Mouse (Mus musculus): ENCODE results near the gene Urb2. TPM values are rescaled to one million over a fixed set of nuclear protein-coding genes. Genes with fewer than 3 reads are reported as not detected.

Urb2 gene
- total and polyA plus RNA-seq, 3 experiments: 26.4 to 33.9 (median 27.9) TPM

DNA sequence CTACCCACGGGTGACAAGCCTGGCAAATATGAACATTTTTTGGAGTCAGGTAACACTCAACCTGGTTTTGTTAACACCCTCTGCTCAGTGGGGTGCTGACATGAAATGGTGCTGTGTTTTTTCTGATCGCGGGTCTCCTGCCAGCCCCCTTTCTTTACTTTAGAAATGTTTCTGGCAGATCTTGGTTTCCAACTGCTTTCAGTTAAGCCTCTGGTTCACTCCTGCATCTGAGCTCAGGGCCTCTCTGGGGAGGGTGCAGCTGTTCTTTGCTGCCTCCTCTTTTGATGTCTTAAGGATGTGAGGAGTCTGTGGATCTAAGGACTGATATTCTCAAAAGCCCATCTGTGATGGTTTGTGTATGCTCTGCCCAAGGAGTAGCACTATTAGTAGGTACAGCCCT lies 55.1 kb downstream of the Urb2 start:
- H3K9ac ChIP-seq (ENCODE audit: insufficient read depth, low read depth): no peak overlapping the region
- H3K9me3 ChIP-seq (replicated peaks; ENCODE audit: low read length): no peaks in the 10 kb centered on the region
- no peak overlapping the region for H3K27ac ChIP-seq (ENCODE audit: insufficient read depth, low read depth)
- no peak overlapping the region for H3K4me2 ChIP-seq (ENCODE audit: insufficient read depth, low read depth, poor library complexity, severe bottlenecking)
- H3K4me1 ChIP-seq (ENCODE audit: control insufficient read depth in 1 of 2, insufficient read depth in 2 of 2): peaks cover 8 to 32% of the 10 kb centered on the region in 2 experiments; a peak in 3 of 4 replicates
- no peak overlapping the region for H3K4me3 ChIP-seq (replicated peaks in 1 of 3; ENCODE audit: low read depth in 2 of 3, low read length in 2 of 3, poor library complexity in 1 of 3)
- no peaks in the 10 kb centered on the region for H3K79me2 ChIP-seq (replicated peaks; ENCODE audit: control insufficient read depth, extremely low read depth, insufficient read depth, poor library complexity, severe bottlenecking)
- dilution Hi-C loops (cut with MboI; ENCODE audit: extremely low pct_ligation_motif_present, extremely low pct_unique_long_range_greater_than_20kb, low sequenced_read_pairs): no loop called here
- H3K27me3 ChIP-seq (replicated peaks): no peaks in the 10 kb centered on the region
- DNase-seq (ENCODE audit: extremely low read depth): no peak
- TF ChIP-seq IRF4 (IDR thresholded peaks at IDR 0.05; ENCODE audit: low read depth, low read length) (no peak), CHD1 (IDR thresholded peaks at IDR 0.05; ENCODE audit: low read depth, low read length) (no peak), CHD2 (IDR thresholded peaks at IDR 0.05; ENCODE audit: low read length) (no peak), E2F4 (IDR thresholded peaks at IDR 0.05; ENCODE audit: insufficient replicate concordance, low read depth, low read length) (no peak), POLR2AphosphoS2 (IDR thresholded peaks at IDR 0.05; ENCODE audit: low read depth, low read length) (no peak), GABPA (IDR thresholded peaks at IDR 0.05; ENCODE audit: insufficient replicate concordance, low read depth, low read length) (no peak), SMC3 (IDR thresholded peaks at IDR 0.05; ENCODE audit: low read depth, low read length) (no peak), TBP (conservative IDR thresholded peaks at IDR 0.05; ENCODE audit: low read depth, low read length) (no peak), JUND (conservative IDR thresholded peaks at IDR 0.05; ENCODE audit: low read depth, low read length) (no peak), MEF2A (IDR thresholded peaks at IDR 0.05; ENCODE audit: borderline replicate concordance, low read depth, low read length) (no peak), SIN3A (IDR thresholded peaks at IDR 0.05; ENCODE audit: low read length) (no peak), MYC (IDR thresholded peaks at IDR 0.05; ENCODE audit: low read depth, low read length) (no peak), TCF12 (IDR thresholded peaks at IDR 0.05; ENCODE audit: low read depth, low read length) (no peak), USF1 (IDR thresholded peaks at IDR 0.05; ENCODE audit: low read depth, low read length) (no peak), ZMIZ1 (IDR thresholded peaks at IDR 0.05; ENCODE audit: low read depth, low read length) (no peak), ZC3H11A (IDR thresholded peaks at IDR 0.05; ENCODE audit: low read depth, low read length) (no peak), PAX5 (IDR thresholded peaks at IDR 0.05; ENCODE audit: low read length) (no peak), NELFE (IDR thresholded peaks at IDR 0.05; ENCODE audit: low read depth, low read length) (no peak)
- in situ Hi-C loops (cut with MboI; ENCODE audit: low pct_ligation_motif_present, low pct_unique_long_range_greater_than_20kb, low sequenced_read_pairs): no loop called here
- no peaks in the 10 kb centered on the region for H3K36me3 ChIP-seq (replicated peaks in 1 of 2; ENCODE audit: control insufficient read depth in 1 of 2, insufficient read depth in 1 of 2, low read length in 1 of 2)

DNA sequence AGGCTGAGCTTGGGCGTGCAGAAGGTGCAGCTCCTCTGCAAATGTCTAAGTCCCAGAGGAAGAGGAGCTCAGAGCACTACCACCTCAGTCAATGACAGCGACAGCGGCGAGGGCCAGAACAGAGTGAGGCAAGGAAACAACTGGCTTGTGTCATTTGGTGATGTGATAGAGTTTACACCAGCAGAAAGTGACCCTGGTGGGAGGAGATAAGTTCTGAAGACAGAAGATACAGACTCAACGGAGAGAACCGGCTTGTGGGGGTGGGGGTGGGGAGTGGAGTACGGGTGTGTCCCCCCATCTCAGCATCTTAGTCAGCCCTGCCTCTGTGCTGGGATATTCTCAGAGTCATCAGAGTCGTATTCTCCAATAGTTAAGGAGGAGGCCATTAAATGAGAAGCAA lies 56.1 kb downstream of the Urb2 start:
- no peak for DNase-seq (ENCODE audit: extremely low read depth)
- Histone ChIP-seq H3K27me3 (replicated peaks) (no peaks in the 10 kb centered on the region), H3K79me2 (replicated peaks; ENCODE audit: control insufficient read depth, extremely low read depth, insufficient read depth, poor library complexity, severe bottlenecking) (no peaks in the 10 kb centered on the region), H3K4me3 (replicated peaks in 1 of 3; ENCODE audit: low read depth in 2 of 3, low read length in 2 of 3, poor library complexity in 1 of 3) (no peak overlapping the region), H3K4me2 (ENCODE audit: insufficient read depth, low read depth, poor library complexity, severe bottlenecking) (no peak overlapping the region), H3K9me3 (replicated peaks; ENCODE audit: low read length) (no peaks in the 10 kb centered on the region), H3K4me1 (ENCODE audit: control insufficient read depth in 1 of 2, insufficient read depth in 2 of 2) (peaks cover 8 to 32% of the 10 kb centered on the region in 2 experiments; a peak in 3 of 4 replicates), H3K36me3 (replicated peaks in 1 of 2; ENCODE audit: control insufficient read depth in 1 of 2, insufficient read depth in 1 of 2, low read length in 1 of 2) (no peaks in the 10 kb centered on the region), H3K9ac (ENCODE audit: insufficient read depth, low read depth) (no peak overlapping the region), H3K27ac (ENCODE audit: insufficient read depth, low read depth) (no peak overlapping the region)
- in situ Hi-C loops (cut with MboI; ENCODE audit: low pct_ligation_motif_present, low pct_unique_long_range_greater_than_20kb, low sequenced_read_pairs): no loop called here
- dilution Hi-C loops (cut with MboI; ENCODE audit: extremely low pct_ligation_motif_present, extremely low pct_unique_long_range_greater_than_20kb, low sequenced_read_pairs): no loop called here
- TF ChIP-seq EP300 (IDR thresholded peaks at IDR 0.05; ENCODE audit: low read length) (no peak), HCFC1 (IDR thresholded peaks at IDR 0.05; ENCODE audit: low read depth, low read length) (no peak), CHD1 (IDR thresholded peaks at IDR 0.05; ENCODE audit: low read depth, low read length) (no peak), ETS1 (conservative IDR thresholded peaks at IDR 0.05; ENCODE audit: low read depth, low read length) (no peak), USF2 (conservative IDR thresholded peaks at IDR 0.05; ENCODE audit: low read depth, low read length) (no peak), ZNF384 (IDR thresholded peaks at IDR 0.05; ENCODE audit: low read depth, low read length) (no peak), NELFE (IDR thresholded peaks at IDR 0.05; ENCODE audit: low read depth, low read length) (no peak), JUND (conservative IDR thresholded peaks at IDR 0.05; ENCODE audit: low read depth, low read length) (no peak), TCF12 (IDR thresholded peaks at IDR 0.05; ENCODE audit: low read depth, low read length) (no peak), RAD21 (IDR thresholded peaks at IDR 0.05; ENCODE audit: low read depth, low read length) (no peak), IRF4 (IDR thresholded peaks at IDR 0.05; ENCODE audit: low read depth, low read length) (no peak)
